Mouse (Mus musculus): ENCODE results near the gene Gpr87.
A peak's percentile ranks its signal among the peaks of the same experiment; 100 is the strongest.

DNA sequence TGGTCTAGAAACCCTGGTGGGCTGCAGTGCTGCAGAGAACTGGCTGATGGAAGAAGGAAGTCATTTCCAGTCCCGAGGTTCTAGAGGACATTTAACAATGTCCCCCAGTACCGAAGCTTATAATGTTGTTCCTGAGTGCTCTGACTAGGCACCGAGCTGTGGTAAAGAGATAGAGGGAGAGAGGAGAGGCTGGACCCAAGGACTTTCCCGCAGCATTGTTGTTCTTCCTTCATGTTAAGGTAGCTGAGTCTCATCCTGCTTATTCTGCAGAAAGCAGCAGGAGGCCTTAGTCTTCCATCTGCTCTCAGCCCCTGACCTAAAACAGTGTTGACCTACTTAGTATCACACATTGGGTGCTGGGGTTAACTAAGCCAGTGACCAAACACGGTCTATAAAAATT is 18.0 kb downstream of the Gpr87 start:
- TF ChIP-seq CTCF (IDR thresholded peaks at IDR 0.05; ENCODE audit: borderline replicate concordance, insufficient read depth, low read depth, low read length) (no peak), POLR2A (IDR thresholded peaks at IDR 0.05; ENCODE audit: borderline replicate concordance, insufficient read depth, low read length) (peak; percentile 34; the same call in 1 of the 2 replicates)
